Mouse (Mus musculus) left cerebral cortex, postnatal 10 days (tissue): ENCODE data around the gene Slc25a1. TPM values are rescaled to one million over a fixed set of nuclear protein-coding genes. Genes with fewer than 3 reads are reported as not detected.

Source experiments
- DNase-seq, 2 experiments: peaks; one replicate each; pipeline ENCODE4 v3.0.0; 2021 to 2022; ENCODE audit warnings: low spot score in 2 of 2, mixed read lengths in 1 of 2; ENCODE audit errors: extremely low spot score in 1 of 2
- intact Hi-C: fragments of 180-260 bp; cut with DNase I; formaldehyde crosslinking; loops from one replicate; pipeline ENCODE4 v1.15.1; 2025
- total RNA-seq, 2 experiments: library from RNA; stranded (reverse); gene quantifications; 2 replicates each; pipeline ENCODE4 v1.2.3; 2021

Gene Slc25a1
- total RNA-seq, 2 experiments from 2014 or later = 70.0 to 79.6 TPM

DNA sequence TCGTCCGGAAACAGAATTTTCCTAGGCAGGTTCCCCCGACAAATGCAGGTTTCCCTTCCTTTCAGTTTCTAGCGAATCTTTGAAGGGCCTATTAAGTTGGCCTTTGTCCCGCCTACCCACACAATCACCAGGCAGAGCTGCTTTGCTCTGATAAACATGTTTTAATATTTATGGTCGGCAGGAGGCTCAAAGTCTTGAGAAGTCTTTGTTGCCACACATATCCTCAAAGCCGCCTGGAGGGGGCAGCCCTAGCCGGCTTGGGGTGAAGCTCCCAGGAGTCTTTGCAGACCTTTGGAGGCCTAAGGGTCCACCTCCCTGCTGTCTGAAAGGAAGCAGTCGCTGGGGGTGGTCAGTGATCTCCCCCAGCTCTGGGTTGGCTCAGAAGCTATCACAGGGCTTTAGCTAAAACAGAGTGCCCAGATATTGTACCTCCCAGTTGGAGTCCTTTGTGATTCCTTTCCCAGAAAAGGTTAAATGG, 647 bp upstream of the Slc25a1 start:
- intact Hi-C loops = loop anchor here (5.0 to 10.0 kb wide), 2 partner anchors 119 to 286 kb away; partner anchors contain the start of gene Ccdc188

DNA sequence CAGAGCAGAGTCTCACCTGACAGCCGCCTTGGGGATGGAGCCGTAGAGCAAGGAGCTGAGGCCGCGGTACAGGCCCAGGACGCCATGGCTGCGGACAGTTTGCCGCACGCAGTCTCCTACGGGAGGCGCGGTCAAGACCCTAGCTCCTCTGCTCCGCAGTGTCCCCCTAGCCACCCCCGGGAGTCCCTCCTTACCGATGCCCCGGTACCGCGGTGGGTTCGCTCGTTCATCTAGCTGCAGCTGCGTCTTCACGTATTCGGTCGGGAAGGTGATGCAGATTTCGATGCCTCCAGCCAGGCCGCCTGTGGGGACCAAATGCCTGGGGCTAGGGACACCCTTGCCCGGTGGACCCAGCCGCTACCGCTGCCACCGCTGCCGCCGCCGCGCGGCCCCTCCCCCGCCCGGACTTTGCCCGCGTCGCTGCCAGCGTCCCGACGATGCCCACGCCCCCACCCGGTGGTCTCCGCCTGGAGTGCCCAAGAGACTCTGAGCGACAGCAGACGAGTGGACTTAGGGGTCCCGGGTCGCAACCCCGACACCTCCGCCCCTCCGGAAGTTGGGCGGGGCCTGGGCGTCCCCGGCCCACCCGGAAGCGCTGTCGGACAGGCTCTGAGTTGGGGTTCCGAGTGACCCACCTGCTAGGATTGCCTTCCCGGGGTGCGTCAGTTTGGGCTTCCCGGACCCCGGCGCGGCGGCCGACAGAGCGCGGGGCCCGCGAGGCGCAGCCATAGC, 502 bp downstream of the Slc25a1 start:
- DNase-seq = peak in 1 of 2 experiments; percentile 74
- intact Hi-C loops = loop anchor here (5.0 to 10.0 kb wide), 2 partner anchors 120 to 287 kb away; partner anchors contain the start of gene Ccdc188

More for the DNA sequence above, 647 bp upstream of the Slc25a1 start:
- peak; percentile 56 to 91 for DNase-seq

DNA sequence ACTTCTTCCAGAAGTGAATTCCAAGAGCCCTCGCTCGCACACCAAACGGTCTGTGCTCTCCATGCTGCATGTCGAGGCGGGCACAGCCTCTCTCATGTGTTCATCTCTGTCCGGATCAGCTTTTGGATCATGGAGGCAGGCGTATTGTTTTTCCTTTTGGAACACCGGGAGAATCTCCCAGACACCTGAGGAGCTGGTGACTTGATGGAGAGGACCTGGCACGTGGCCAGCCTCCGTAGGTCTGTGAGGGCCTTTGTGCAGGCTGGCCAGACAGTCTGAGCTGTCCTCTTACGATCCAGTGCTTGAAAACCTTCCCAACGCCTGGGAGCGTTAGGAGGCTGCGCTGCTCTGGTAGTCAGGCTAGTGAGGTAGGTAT, 5.9 kb downstream of the Slc25a1 start:
- DNase-seq = peak in 1 of 2 experiments; percentile 63
- intact Hi-C loops = loop anchor here (10.0 kb wide), 1 partner anchor 293 kb away; the partner anchor contains the start of gene Ccdc188

DNA sequence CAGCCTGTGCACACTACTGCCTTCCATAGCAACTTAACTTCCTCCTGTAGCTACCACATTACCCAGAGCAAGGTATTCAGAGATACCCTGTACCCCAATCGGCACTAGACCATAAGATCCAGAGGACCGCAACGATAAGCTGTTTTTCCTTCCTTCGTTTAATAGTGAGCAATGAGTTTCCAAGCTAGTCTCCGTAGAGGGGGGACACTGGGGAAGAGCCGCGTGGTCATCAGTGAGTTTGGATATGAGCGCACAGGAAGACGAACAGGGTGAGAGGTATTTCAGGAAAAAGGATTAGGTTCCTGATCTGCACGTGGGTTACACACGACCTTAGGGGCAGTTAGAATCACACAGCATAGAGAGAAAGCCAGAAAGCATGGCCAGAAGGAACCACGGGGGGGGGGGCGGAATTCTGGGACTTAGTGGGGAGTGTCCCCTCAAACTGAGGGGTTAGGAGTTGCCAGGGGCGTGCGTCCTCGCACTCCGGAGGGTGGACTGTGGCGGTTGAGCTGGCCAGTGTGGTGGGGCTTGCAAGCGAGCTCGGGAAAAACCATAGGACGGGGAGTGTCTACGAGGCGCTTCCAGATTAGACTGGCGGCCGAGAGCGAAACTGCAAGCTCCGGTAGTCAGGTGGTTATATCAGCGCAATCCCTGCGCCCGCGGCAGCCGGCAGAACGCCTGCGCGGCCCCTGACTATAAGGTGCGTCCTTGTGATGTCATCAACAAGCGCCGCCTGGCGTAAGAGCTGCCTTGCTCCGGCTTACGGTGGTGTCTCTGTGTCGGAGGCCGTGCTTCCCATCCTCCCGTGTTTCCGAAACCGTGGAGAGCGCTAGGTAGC, 6.5 kb downstream of the Slc25a1 start:
- intact Hi-C loops = loop anchor here (10.0 kb wide), 1 partner anchor 293 kb away; the partner anchor contains the start of gene Ccdc188

DNA sequence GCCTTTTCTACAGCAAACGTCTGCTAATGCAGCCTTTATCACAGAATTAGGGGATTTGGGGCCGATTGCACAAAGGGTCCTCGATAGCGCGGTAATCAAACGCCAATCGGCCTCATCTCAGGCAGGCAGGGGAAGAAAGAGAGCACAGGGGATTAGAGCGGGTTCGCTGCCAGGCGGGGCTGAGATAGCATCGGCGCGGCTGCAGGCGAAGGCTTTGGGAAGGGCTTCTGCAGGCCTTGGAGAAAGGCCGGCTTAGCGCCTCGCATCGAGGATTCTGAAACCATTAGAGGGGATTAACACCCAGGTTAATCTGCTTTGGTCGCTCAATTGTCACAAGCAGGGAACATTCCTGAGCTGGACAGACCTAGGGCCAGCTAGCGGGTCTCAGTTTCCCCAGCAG, 7.4 kb downstream of the Slc25a1 start:
- no peak for DNase-seq
- intact Hi-C loops = loop anchor here (10.0 kb wide), 1 partner anchor 294 kb away; the partner anchor contains the start of gene Ccdc188

More for the DNA sequence above, 6.5 kb downstream of the Slc25a1 start:
- DNase-seq = peak; percentile 97 to 98

DNA sequence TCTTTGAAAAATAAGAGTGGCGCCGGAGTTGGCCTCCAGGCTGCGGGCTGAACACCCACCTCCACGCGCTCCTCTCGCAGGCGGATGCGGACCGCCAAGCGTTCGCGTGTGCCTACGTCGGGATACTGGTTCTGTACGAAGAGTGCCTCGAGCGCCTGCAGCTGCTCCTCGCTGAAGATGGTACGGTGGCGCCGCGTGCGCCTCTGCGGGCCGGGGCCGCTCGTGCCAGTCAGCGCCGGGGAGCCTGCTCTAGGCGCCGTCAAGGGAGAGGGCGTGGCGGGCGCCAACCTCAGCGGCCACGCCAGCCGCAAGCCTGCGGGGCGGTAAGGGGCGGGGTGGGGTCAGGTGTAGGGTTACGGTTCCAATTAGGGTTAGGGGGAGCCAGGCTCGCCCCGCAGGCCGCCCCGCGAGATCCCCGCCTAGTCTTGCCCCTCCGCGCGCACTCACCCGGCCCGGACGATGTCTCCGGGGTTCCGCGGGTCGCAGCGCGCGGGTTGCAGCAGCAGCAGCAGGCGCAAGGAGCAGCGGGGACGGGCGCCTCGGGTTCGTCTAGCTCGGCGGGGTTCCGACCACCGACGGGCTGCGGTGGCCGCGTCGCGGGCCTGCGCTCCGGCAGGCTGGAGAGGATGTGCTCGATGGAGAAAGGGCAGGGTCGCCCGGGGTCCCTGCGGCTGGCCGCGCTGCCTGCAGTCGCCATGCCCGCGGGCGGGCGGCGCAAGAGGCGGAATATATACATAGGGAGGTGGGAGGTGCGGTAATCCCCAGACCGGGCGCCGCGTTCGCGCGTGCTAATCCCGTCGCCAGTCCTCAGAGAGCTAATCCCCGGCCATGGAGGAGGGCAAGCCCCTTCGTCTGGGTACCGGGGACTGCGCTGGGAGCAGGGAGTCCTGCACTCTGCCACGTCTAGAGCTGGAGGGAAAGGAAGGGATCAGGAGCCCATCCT, 13.4 kb downstream of the Slc25a1 start, which contains the start of gene Gsc2:
TSS of gene Gsc2 (minus strand) at position 753 of the 943 bp plus-strand sequence.
- intact Hi-C loops = no loop called here
- DNase-seq = peak in 1 of 2 experiments; percentile 46

DNA sequence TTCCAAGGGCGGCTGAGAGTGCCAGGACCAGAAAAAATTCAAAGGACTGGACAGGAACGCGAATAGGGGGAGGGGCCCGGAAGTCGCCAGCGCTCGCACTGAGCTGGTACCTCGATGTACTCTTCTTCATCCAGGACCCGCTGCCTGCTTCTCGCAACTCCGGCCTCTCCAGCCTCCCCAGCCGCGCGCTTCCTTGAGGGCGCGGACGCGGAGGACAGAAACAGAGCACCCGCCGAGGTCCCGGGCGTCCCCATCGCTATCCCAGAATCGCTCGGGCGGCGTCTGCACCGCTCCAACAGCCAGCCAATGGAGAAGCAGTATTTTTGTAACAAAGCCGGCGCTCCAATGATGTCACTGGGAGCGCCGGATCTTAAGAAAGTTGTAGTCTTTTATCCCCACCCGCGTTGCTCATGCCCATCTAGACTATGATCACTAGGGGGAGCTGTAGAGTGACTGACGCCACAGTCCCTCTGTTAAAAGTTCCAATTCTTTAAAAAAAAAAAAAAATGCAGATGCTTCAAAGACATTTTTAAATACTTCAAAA, 16.9 kb downstream of the Slc25a1 start, which contains the start of gene Ess2:
TSS of gene Ess2 (minus strand) at position 297 of the 544 bp plus-strand sequence.
- DNase-seq = peak; percentile 92 to 93
- intact Hi-C loops = no loop called here

DNA sequence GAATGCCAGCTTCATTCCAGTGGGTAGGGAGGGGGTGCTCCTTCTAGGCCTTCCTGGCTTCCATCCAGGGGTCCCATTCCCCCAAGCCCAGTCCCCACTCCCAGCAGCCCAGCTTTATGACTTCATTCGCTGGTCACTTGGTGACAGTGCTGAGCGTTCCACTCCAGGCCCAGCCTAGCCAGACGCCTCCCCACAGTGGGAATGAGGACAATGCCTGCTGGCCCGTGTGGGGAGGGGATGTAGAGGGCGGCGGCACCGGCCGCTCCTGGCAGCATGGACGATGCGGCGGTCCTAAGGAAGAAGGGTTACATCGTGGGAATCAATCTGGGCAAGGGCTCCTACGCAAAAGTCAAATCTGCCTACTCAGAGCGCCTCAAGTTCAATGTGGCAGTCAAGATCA, 29.6 kb downstream of the Slc25a1 start, which contains the start of the genes Dgcr2 and Tssk2:
TSS of gene Dgcr2 (minus strand) at position 101 of the 400 bp plus-strand sequence.
TSS of gene Tssk2 (plus strand) at position 176 of the 400 bp plus-strand sequence.
- peak in 1 of 2 experiments; percentile 25 for DNase-seq
- intact Hi-C loops = no loop called here

DNA sequence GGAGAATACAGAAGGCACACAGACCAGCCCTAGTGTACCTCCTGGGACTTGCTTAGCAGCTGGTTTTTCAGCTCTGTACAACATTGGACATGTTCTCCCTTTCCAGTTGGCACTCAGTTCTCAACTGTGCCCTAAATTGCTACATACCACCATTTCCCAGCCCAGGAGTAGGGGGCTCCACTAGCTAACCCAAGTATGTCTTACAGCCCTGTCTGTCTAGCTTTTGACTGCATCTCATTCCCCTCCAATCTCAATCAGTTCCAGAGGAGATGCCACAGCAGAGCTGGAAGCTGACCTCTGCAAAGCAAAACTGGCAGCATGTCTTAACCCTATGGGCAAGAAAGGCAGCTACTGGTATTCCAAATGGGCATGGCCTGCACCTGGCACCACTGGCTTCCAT, 31.9 kb downstream of the Slc25a1 start:
- intact Hi-C loops = no loop called here
- DNase-seq = no peak

DNA sequence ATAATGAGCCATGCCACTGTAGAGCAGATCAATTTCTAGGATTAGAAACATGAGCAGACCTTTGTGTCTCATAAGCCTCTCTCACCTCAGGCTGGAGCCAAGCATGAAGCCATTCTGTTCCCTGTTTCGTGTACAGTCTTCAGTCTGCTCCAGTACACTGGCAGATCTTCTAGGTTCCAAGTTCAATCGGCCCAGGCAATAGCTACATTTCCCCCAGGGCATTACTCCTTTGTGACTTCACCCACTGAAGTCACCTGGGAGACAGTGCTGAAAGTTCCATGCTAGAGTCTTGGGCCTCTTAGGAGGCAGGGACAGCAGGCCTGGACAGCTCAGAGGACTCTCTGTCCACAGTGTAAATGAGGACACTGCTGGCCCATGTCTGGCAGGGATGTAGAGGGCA, 34.1 kb downstream of the Slc25a1 start, which contains the start of gene Tssk1:
TSS of gene Tssk1 (plus strand) at position 301 of the 400 bp plus-strand sequence.
- no peak for DNase-seq
- intact Hi-C loops = no loop called here

DNA sequence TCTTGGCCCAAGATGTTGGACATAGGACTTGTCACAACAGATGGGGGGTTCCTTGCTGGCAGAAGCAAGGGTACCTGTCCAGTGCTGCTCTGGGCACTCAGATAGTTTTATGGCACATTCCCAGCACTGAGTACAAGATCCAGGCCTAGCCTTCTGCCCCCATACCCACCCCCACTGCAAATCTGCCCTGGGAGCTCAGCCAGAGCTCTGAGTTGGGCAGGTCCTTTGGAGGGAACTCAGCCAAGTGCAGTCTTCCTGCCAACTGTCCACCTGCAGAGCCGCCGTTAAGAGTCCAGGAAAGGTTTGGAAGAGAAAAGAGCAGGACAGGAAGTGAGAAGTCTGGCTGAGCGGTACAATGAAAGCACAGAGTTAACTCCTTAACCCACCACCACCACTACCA, 35.4 kb downstream of the Slc25a1 start:
- intact Hi-C loops = no loop called here
- no peak for DNase-seq

DNA sequence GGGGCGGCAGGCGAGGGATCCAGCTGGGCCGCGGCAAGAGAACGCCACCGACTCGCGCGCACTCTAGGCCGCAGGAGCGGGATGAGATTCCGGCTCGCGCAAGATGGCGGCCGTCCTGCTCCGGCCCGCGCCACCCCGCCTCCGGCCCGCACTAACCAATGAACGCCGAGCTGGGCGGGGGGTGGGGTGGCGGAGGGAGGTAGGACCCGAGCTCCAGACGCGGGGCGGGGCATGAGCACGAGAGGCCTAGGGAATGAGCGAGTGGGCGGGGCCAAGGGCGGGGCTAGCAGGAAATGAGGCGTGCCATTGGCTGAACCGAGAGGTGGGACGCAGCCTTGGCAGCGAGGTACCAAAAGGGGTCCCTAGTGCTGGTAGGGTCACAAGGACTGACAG, 36.5 kb downstream of the Slc25a1 start, which contains the start of gene Gm20518:
TSS of gene Gm20518 (minus strand) at position 105 of the 393 bp plus-strand sequence.
- intact Hi-C loops = no loop called here
- peak; percentile 99 to 100 for DNase-seq

DNA sequence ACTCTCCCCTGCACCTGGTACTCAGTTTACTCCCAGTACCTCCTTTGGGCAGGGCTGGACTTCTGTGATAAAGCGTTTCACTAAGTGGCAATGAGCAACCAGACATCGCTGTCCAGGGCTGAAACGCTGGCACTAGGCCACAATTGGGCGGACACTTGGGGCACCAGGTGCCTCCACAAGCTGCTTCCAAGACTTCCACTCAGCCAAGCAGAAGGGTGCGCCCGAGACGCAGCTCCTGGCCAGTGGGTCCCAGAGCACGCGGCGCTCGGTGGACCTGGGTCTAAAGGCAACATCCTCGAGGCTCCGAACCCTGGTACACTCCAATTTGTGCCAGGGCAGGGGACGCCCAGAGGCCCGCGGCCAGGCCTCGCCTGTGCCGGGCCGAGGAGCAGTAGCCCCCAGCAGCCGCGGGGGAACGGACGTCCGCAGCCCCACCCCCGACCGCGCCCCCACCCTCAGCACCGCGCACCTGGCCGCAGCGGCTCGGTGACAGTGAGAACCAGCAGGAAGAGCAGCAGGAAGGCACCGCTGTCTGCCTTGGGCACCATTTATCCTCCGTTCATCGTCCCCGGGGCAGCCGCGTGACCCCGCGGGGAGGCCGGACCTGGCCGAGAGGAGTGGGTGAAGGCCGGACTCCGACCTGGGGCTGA, 37.0 kb downstream of the Slc25a1 start:
- DNase-seq = peak; percentile 42 to 85
- intact Hi-C loops = no loop called here

DNA sequence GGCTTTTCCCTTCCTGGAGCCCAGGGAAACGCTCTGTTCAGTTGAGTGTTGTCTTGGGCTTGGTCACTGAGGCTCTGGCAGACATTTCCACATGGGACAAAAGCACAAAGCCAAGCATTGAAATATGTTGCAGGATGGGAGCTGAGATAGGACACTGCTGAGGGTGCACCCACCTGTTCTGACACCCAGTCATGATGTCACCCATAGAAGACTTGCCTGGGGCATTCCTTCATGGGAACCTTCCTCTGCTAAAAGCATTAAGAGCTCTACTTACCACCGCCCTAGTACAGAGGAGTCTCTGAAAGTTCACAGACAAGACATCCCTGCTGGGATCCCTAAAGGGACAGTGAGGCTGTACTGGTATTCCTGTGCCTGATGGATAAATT, 37.7 kb downstream of the Slc25a1 start:
- intact Hi-C loops = no loop called here
- DNase-seq = no peak

DNA sequence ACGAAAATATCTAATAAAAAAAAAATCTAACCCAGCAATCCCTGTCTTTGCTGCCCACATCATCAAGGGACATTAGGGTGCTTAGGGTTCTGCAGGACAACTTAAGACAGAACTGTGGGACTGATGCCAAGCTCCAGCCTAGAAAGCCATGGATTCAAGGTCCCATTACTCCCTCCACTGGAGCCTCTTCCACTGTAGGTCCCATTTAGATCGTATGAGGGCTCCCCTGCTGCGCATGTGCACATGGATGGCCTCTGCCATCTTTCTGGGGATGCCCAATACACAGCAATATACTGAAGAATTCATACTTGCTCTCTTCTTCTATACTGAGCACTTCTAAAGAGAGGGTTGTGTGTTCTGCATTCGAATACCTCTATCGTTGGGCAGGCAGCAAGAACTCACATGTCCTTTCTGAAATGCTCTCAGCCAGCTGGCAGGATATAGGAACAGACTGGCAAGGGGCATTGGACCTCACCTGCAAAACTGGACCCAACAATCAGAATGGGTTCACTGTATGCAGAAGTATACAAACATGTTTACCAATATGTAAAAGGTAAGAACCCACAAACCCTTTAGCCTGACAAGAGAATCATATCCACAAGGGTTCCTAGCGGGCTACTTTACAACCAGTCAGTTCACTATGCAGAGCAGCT, 38.2 kb downstream of the Slc25a1 start:
- intact Hi-C loops = no loop called here
- no peak for DNase-seq

DNA sequence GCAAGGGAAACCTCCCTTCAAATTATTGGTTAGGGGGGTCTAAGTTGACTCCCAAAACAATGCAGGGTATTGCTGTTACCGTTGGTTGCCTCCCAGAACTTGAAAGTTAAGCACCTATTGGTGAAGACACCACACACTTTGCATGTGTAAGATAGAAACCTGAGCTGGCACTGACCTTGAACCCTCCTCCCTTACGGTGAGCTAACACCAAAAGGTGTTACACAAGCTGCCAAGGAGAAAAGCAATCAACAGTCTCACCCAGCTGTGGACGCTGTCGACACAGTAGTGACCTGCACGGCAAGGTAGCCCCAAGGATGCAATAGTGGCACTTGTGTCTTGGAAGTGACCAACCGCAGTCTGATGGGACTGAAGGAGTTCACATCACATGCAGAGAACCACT, 43.9 kb downstream of the Slc25a1 start:
- intact Hi-C loops = no loop called here

DNA sequence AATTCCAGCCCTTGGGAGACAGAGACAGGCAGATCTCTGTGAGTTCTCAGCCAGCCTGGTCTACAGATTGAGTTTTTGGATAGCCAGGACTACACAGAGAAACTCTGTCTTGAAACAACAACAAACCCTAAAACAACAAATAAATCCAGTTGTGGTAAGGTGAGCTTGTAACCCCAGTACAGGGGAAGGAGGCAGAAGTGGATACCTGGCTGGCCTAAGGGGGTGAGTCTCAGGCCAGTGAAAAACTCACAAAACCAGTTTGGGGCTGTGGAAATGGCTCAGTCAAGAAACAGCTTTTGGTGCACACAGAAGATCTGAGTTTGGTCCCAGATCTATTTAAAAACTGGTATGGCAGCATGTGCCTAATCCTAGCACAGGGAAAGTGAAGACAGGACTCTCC, 45.8 kb downstream of the Slc25a1 start:
- intact Hi-C loops = no loop called here
- DNase-seq = peak in 1 of 2 experiments; percentile 2

More for the DNA sequence above, 43.9 kb downstream of the Slc25a1 start:
- DNase-seq = peak in 1 of 2 experiments; percentile 9
